Mouse (Mus musculus) E14TG2a.4 (cell line): Measurements from ENCODE around the gene Tex2.

ENCODE experiments used
- H3K27me3 ChIP-seq: 2 replicates; pipeline ENCODE4 v1.6.1; 2014; ENCODE audit warnings: low read length, control low read depth; ENCODE audit not compliant: insufficient read depth
- H3K36me3 ChIP-seq: 2 replicates; pipeline ENCODE4 v1.6.1; 2014; ENCODE audit warnings: low read length, control low read depth; ENCODE audit not compliant: insufficient read depth
- H3K4me1 ChIP-seq: replicated peaks from 2 replicates; pipeline ENCODE4 v1.6.1; 2014; ENCODE audit warnings: low read depth, low read length, control low read depth
- H3K4me3 ChIP-seq: replicated peaks from 2 replicates; pipeline ENCODE4 v1.5.1; 2014; ENCODE audit warnings: mild to moderate bottlenecking, low read length
- H3K9me3 ChIP-seq: 2 replicates; pipeline ENCODE4 v1.6.1; 2014; ENCODE audit warnings: low read length, control low read depth
- CTCF ChIP-seq: conservative IDR thresholded peaks from 2 replicates; pipeline ENCODE4 v1.5.1; 2014; ENCODE audit warnings: low read length
- NANOG ChIP-seq: IDR thresholded peaks from 2 replicates; pipeline ENCODE4 v1.6.1; 2014; ENCODE audit warnings: borderline replicate concordance, low read length, mixed read lengths
- POU5F1 ChIP-seq: IDR thresholded peaks from 2 replicates; pipeline ENCODE4 v1.6.1; 2014; ENCODE audit warnings: low read length, borderline replicate concordance

Gene Tex2

DNA sequence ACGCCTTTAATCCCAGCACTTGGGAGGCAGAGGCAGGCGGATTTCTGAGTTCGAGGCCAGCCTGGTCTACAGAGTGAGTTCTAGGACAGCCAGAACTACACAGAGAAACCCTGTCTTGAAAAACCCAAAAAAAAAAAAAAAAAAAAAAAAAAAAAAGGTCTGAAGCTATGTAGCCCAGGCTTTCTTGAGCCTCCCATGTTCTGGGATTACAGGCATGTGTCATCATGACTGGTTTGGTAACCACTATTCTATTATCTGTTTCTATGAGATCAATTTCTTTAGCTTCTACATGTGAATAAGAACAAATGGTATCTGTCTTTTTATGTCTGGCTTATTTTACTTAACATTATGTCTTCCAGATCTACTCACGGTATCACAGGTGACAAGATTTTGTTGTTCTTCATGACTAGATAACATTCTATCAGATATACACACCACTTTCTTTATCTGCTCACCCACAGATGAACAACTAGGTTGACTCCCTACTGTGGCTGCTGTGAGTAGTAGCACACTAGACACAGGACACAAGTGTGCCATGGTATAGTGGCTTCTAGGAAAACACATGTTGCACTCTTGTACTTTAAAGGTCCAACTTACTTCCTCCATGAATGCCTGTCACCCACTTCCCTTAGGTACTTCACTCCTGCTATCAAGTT is 135.6 kb downstream of the Tex2 start:
- Histone ChIP-seq H3K9me3 (no peaks in the 10 kb centered on the region), H3K4me3 (no peak overlapping the region), H3K36me3 (no peaks in the 10 kb centered on the region), H3K27me3 (no peaks in the 10 kb centered on the region), H3K4me1 (no peaks in the 10 kb centered on the region)
- TF ChIP-seq POU5F1 (no peak), CTCF (no peak), NANOG (no peak)

DNA sequence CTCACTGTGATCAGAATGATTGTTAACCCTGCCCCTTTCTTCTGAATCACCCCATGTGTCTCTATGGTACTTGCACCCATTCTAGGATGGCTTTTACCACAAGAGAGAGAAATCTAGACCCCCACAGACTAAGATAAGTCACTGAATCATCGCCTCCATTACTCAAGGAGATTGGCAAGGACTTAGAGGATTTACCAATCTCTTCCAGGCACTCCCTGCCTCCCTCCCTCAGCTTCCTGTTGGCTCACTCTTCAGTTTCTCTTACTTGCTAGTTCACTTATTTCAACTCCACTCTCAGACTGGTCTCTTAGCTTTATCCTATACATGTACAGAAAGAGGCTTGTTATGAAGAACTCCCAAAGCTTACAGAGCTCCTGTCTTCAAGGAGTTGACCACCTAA is 137.9 kb downstream of the Tex2 start:
- TF ChIP-seq NANOG (no peak), POU5F1 (no peak), CTCF (no peak)
- Histone ChIP-seq H3K36me3 (no peaks in the 10 kb centered on the region), H3K9me3 (no peaks in the 10 kb centered on the region), H3K27me3 (no peaks in the 10 kb centered on the region), H3K4me3 (no peak overlapping the region), H3K4me1 (no peaks in the 10 kb centered on the region)

DNA sequence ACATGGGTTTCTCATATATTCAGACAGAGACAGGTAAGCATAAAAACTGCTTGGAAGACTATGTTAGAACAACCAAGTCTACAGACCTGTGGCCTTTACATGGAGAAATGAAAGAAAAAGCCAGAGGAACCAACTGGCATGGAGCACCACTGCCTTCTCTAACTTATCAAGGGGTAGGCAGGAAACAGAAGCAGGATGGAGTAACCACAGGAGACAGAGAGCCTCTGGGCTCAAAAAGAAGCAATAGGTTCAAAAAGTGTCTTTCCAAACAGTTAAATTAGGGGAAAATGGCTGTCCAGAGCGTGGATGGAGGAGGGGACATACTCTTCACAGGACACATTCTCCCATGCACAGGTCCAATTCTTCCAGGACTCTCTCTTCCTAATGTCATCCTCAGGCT is 141.6 kb downstream of the Tex2 start:
- no peaks in the 10 kb centered on the region for H3K4me1 ChIP-seq
- H3K27me3 ChIP-seq, result no peaks in the 10 kb centered on the region
- no peak overlapping the region for H3K4me3 ChIP-seq
- TF ChIP-seq POU5F1 (no peak), NANOG (no peak), CTCF (no peak)
- H3K36me3 ChIP-seq, result no peaks in the 10 kb centered on the region
- no peaks in the 10 kb centered on the region for H3K9me3 ChIP-seq

DNA sequence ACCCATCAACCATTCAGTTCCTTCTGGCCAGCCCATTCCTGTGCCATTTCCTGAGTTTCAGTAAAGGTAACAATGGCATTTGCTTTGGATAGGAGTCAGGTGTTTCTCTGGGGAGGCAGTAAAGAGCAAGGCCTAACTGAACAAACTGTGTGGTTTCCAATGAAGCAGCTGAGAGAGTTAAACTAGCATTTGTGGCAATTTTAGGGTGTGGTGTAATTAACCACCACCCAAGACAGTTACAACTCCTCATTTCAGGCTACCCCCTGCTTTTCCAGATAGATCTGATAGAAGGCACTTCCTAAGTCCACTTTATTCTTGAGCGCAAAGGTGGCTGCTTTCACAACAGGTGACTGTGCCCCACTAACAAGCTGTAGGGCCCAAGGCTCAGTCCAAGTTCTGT is 144.7 kb downstream of the Tex2 start:
- Histone ChIP-seq H3K36me3 (no peaks in the 10 kb centered on the region), H3K9me3 (no peaks in the 10 kb centered on the region), H3K27me3 (no peaks in the 10 kb centered on the region), H3K4me1 (no peaks in the 10 kb centered on the region), H3K4me3 (no peak overlapping the region)
- TF ChIP-seq CTCF, result no peak
- TF ChIP-seq POU5F1, result no peak
- no peak for TF ChIP-seq NANOG

DNA sequence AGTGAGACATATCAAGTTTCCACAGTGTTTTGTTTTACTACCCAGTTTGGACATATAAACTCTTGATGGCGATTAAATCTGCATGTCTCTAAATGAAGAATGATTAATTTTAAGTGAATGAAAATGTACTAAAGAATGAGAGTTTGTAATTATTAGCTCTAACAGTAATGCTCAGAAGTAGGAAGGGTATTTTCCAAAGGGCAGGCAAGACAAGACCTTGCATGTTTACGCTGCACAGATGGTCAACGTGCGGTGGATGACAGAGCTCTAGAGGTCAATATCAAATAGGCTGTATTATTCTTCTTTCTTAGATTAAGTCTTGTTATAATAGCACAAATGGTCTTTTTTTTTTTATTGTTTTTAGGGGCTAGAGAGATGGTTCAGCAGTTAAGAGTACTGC is 147.3 kb downstream of the Tex2 start:
- H3K4me1 ChIP-seq, result no peaks in the 10 kb centered on the region
- TF ChIP-seq CTCF, result no peak
- TF ChIP-seq POU5F1, result no peak
- TF ChIP-seq NANOG, result no peak

DNA sequence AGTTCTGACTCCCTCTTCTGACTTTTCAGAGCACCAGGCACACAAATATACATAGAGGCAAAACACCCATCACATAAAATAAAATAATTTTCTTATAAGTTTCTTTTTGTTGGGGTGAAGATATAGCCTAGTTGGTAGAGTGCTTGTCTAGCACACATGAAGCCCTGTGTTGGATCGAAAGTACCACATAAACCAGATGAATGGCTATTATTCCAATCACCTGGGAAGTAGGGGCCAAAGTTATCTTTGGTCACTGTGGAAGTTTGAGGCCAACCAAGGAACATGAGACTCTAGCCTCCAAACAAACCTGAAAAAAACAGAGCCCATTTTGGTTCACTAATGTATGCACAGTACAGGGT is 147.7 kb downstream of the Tex2 start:
- H3K27me3 ChIP-seq, result no peaks in the 10 kb centered on the region
- H3K36me3 ChIP-seq, result no peaks in the 10 kb centered on the region
- H3K4me1 ChIP-seq, result no peaks in the 10 kb centered on the region
- H3K9me3 ChIP-seq, result no peaks in the 10 kb centered on the region
- no peak overlapping the region for H3K4me3 ChIP-seq
- TF ChIP-seq POU5F1, result no peak
- TF ChIP-seq CTCF, result no peak
- TF ChIP-seq NANOG, result no peak

More for the DNA sequence above, 147.3 kb downstream of the Tex2 start:
- Histone ChIP-seq H3K4me3 (no peak overlapping the region), H3K27me3 (no peaks in the 10 kb centered on the region), H3K9me3 (no peaks in the 10 kb centered on the region), H3K36me3 (no peaks in the 10 kb centered on the region)

DNA sequence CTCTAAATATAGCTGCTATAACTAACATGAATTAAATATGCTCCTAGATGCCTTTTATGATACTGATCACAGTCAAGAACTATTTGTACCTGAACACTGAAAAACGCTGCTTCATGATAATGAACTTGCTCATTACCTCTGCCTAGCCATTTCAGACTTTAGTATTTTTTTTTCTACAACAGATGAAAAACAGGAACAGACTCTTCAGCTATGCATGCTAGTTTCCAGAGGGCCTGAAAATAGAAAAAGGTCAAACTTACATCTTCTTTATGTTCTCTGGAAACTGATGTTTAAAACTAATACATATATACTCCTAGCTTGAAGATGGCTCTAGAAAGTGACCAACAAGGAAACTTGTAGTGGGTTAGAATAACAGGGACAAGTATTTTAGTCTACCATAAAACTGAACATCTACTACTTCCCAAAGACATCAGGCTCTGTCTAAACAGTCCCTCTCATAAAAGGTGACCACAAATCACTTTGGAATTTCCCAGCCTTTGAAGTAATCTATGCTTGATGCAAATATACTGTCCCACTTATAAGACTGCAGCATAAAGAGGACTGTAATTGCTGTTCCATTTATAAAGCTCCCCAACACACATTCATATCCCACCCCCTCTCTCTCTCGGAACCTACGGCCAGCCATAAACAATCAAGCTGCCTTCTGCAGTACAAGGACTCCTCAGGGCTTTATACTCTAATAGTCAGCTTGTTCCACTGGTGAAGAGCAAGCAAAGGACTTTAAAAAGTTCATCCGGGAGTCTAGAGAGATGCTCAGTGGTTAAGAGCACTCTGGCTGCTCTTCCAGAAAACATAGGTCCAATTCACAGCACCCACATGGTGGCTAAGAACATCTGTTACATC is 148.3 kb downstream of the Tex2 start:
- TF ChIP-seq NANOG (no peak), POU5F1 (no peak), CTCF (no peak)
- no peaks in the 10 kb centered on the region for H3K36me3 ChIP-seq
- no peak overlapping the region for H3K4me3 ChIP-seq

DNA sequence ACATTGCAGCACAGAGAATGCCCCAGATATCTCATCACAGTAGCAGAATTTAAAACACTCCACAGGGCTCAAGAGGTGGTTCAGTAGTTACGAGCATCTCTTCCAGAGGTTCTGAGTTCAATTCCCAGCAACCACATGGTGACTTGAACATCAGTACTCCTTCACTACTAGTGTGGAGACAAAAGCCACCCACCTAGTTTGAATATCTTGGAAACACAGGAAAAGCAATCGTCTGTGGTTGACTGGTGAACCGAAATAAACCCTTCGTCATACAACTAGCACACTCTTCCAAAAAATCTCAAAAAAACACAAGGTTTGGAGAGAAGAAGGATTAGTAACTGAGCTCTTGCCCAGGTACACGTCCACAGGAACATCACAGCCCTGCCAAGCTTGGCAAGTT is 149.4 kb downstream of the Tex2 start:
- Histone ChIP-seq H3K27me3 (no peaks in the 10 kb centered on the region), H3K4me1 (no peaks in the 10 kb centered on the region), H3K36me3 (no peaks in the 10 kb centered on the region), H3K9me3 (no peaks in the 10 kb centered on the region), H3K4me3 (no peak overlapping the region)
- TF ChIP-seq NANOG, result no peak
- TF ChIP-seq CTCF, result no peak
- TF ChIP-seq POU5F1, result no peak

More for the DNA sequence above, 148.3 kb downstream of the Tex2 start:
- Histone ChIP-seq H3K27me3 (no peaks in the 10 kb centered on the region), H3K9me3 (no peaks in the 10 kb centered on the region), H3K4me1 (no peaks in the 10 kb centered on the region)
